Mouse (Mus musculus) liver, embryonic 18 days (tissue): Measurements from ENCODE around the gene Vmn1r84. TPM values are rescaled to one million over a fixed set of nuclear protein-coding genes. Genes with fewer than 3 reads are reported as not detected.

Source experiments
- polyA plus RNA-seq: library from polyadenylated mRNA; depleted of rRNA; stranded (reverse); fragments of >200 nt; gene quantifications from 2 replicates; pipeline ENCODE4 v1.2.3, GENCODE M21; 2012; rRNA removed

The Vmn1r84 gene
- polyA plus RNA-seq = not detected in 2 replicates

GRCm38 (mm10) chr7:12369173-12369572 lies at the start of gene Vmn1r84:
Vmn1r84 (minus strand) TSS chr7:12369273.

GRCm38 (mm10) chr7:12329381-12329780 lies 39.7 kb downstream of the Vmn1r84 start, which contains the start of gene Vmn1r83:
Vmn1r83 (minus strand) TSS chr7:12329481.

Other genes with a start within 250 kb of the Vmn1r84 start
- gene Vmn1r78, start 219.0 kb downstream of the Vmn1r84 start, polyA plus RNA-seq = not detected in 2 replicates
- gene Vmn1r79, start 198.0 kb downstream of the Vmn1r84 start, polyA plus RNA-seq = not detected in 2 replicates
- not detected in 2 replicates for gene Vmn1r80, start 180.0 kb downstream of the Vmn1r84 start, polyA plus RNA-seq
- not detected in 2 replicates for gene Vmn1r81, start 101.0 kb downstream of the Vmn1r84 start, polyA plus RNA-seq
- not detected in 2 replicates for gene Vmn1r82, start 68.8 kb downstream of the Vmn1r84 start, polyA plus RNA-seq
- gene Vmn1r83, start 39.8 kb downstream of the Vmn1r84 start, polyA plus RNA-seq = not detected in 2 replicates
- 0.36 and 0.41 TPM in 2 replicates for gene Zfp551, start 53.5 kb upstream of the Vmn1r84 start, polyA plus RNA-seq
- 1.7 and 1.9 TPM in 2 replicates for gene Zfp606, start 109.0 kb upstream of the Vmn1r84 start, polyA plus RNA-seq
- gene 2900092C05Rik, start 143.2 kb upstream of the Vmn1r84 start, polyA plus RNA-seq = not detected in 2 replicates
- not detected in 2 replicates for gene Vmn2r53, start 239.5 kb upstream of the Vmn1r84 start, polyA plus RNA-seq